Comparison of ENCODE assay signal across 9 mouse cellular contexts in the genomic region with DNA sequence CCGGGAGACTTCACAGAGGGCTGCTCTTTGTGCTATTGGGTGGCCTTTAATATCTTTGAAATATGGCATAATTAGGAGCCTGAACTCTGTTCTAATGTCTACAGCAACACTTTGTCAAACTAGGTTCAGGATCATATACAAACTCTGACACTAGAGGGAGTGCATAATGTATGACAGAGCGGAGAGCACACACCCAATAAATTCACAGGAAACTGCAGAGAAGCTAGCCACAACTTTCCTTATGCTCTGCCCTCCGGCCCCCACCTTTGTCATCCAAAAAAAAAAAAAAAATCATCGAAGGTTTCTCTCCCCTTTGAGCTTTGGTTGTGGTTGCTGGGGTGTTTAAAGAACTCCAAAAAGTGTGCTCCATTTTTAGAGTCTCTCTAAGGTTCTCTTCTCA.
DNase-seq lines count a peak whose midpoint lies in the region; ATAC-seq lines count a peak whose summit lies in the region.
"Had no signal": no experiment of that assay in that cellular context is flagged by ENCODE, and none has a peak within 500 bp of the region (broad histone marks: within the 10 kb centered on the region; RNA-seq: fewer than 3 reads in every experiment).

No protein-coding gene starts in this region.

- H3K9me3 ChIP-seq in limb, embryonic 12.5 days = no peaks in the 10 kb centered on the region
- no peaks in the 10 kb centered on the region for H3K9me3 ChIP-seq in limb, embryonic 10.5 days (replicated peaks)
- no peaks in the 10 kb centered on the region for H3K9me3 ChIP-seq in stomach, embryonic 15.5 days
- H3K9me3 ChIP-seq in forebrain, embryonic 16.5 days (ENCODE audit: control insufficient read depth, low read length) = no peaks in the 10 kb centered on the region

- 0 out of 2 replicates have a peak, but pooled peaks cover 4% of the 10 kb centered on the region for H3K4me1 ChIP-seq in limb, embryonic 12.5 days (replicated peaks)
- H3K4me1 ChIP-seq in limb, embryonic 10.5 days = no peaks in the 10 kb centered on the region
- no peaks in the 10 kb centered on the region for H3K4me1 ChIP-seq in stomach, embryonic 15.5 days
- H3K4me1 ChIP-seq in forebrain, embryonic 16.5 days (replicated peaks; ENCODE audit: control insufficient read depth, insufficient read depth, low read length) = no peaks in the 10 kb centered on the region

- DNase-seq in cerebellum, postnatal 10 days = peak; percentile 13 to 23
- no peak for DNase-seq in cerebellum, adult 11 months
- DNase-seq in limb, embryonic 10.5 days (ENCODE audit: low spot score) = no peak
- peak; percentile 21 for DNase-seq in fibroblast of lung, adult 2 months (ENCODE audit: low read depth)
- DNase-seq in layer of hippocampus, postnatal 36 days = no peak

- H3K4me2 ChIP-seq in limb, embryonic 12.5 days = no peak overlapping the region
- no peak overlapping the region for H3K4me2 ChIP-seq in stomach, embryonic 15.5 days
- no peak overlapping the region for H3K4me2 ChIP-seq in forebrain, embryonic 16.5 days (ENCODE audit: low read length)

- WGBS in limb, embryonic 12.5 days = 36% methylated on average over 4 of the region's 4 CpGs
- WGBS in limb, embryonic 10.5 days = 62% methylated on average over 4 of the region's 4 CpGs
- WGBS in stomach, embryonic 15.5 days = 24% methylated on average over 4 of the region's 4 CpGs
- 49% methylated on average over 4 of the region's 4 CpGs for WGBS in forebrain, embryonic 16.5 days

- H3K9ac ChIP-seq in limb, embryonic 12.5 days (replicated peaks) = no peak overlapping the region
- no peak overlapping the region for H3K9ac ChIP-seq in stomach, embryonic 15.5 days
- H3K9ac ChIP-seq in forebrain, embryonic 16.5 days (replicated peaks; ENCODE audit: low read depth, low read length) = no peak overlapping the region

- H3K36me3 ChIP-seq in limb, embryonic 12.5 days = no peaks in the 10 kb centered on the region
- no peaks in the 10 kb centered on the region for H3K36me3 ChIP-seq in limb, embryonic 10.5 days
- H3K36me3 ChIP-seq in stomach, embryonic 15.5 days = no peaks in the 10 kb centered on the region
- no peaks in the 10 kb centered on the region for H3K36me3 ChIP-seq in forebrain, embryonic 16.5 days (ENCODE audit: control insufficient read depth, insufficient read depth)

- H3K27ac ChIP-seq in limb, embryonic 12.5 days = no peak overlapping the region
- H3K27ac ChIP-seq in limb, embryonic 10.5 days = no peak overlapping the region
- H3K27ac ChIP-seq in stomach, embryonic 15.5 days = no peak overlapping the region
- H3K27ac ChIP-seq in forebrain, embryonic 16.5 days (ENCODE audit: low read length) = no peak overlapping the region

- H3K4me3 ChIP-seq in limb, embryonic 12.5 days (replicated peaks) = no peak overlapping the region
- no peak overlapping the region for H3K4me3 ChIP-seq in limb, embryonic 10.5 days
- H3K4me3 ChIP-seq in stomach, embryonic 15.5 days (replicated peaks) = no peak overlapping the region
- no peak overlapping the region for H3K4me3 ChIP-seq in forebrain, embryonic 16.5 days (replicated peaks; ENCODE audit: low read length)
- H3K4me3 ChIP-seq: megakaryocyte, embryonic 14.5 days had no signal

- H3K27me3 ChIP-seq in limb, embryonic 12.5 days = no peaks in the 10 kb centered on the region; the same call in 1 of the 2 replicates
- H3K27me3 ChIP-seq in limb, embryonic 10.5 days (ENCODE audit: low read depth, poor library complexity, severe bottlenecking) = no peaks in the 10 kb centered on the region
- no peaks in the 10 kb centered on the region for H3K27me3 ChIP-seq in stomach, embryonic 15.5 days (replicated peaks)
- no peaks in the 10 kb centered on the region for H3K27me3 ChIP-seq in forebrain, embryonic 16.5 days (replicated peaks; ENCODE audit: control insufficient read depth, insufficient read depth, low read length)

- peak; percentile 63; the same call in 1 of the 2 replicates for ATAC-seq in limb, embryonic 12.5 days (ENCODE audit: insufficient number of reproducible peaks, insufficient read depth, low FRiP score, low TSS enrichment, low read depth)
- ATAC-seq in stomach, embryonic 15.5 days (ENCODE audit: insufficient read depth, low FRiP score, low read depth) = peak; percentile 47; the same call in 1 of the 2 replicates
- no peak; the same call in 1 of the 2 replicates for ATAC-seq in forebrain, embryonic 16.5 days

Comparison
In these comparisons a context has a peak if more than half of its experiments do, and no peak if none do; other contexts are left out.
1. DNase-seq: peak in cerebellum, postnatal 10 days (2 of 2) and fibroblast of lung, adult 2 months (single experiment); none in cerebellum, adult 11 months (single experiment), limb, embryonic 10.5 days (single experiment) and layer of hippocampus, postnatal 36 days (0 of 2).